Mouse (Mus musculus) cerebellum, adult 2 months (tissue): Measurements from ENCODE around the gene Iqcn.

ENCODE experiments used
- CTCF ChIP-seq: fragments of 200-500 bp; IDR thresholded peaks from 2 replicates; pipeline ENCODE4 v1.5.1; 2011; ENCODE audit warnings: low read depth, mild to moderate bottlenecking, control low read depth, low read length, moderate library complexity, borderline replicate concordance; ENCODE audit not compliant: insufficient read depth
- POLR2A ChIP-seq: fragments of 200-500 bp; IDR thresholded peaks from 2 replicates; pipeline ENCODE4 v1.6.1; 2011; ENCODE audit warnings: low read length, control low read depth, borderline replicate concordance; ENCODE audit not compliant: insufficient read depth

DNA sequence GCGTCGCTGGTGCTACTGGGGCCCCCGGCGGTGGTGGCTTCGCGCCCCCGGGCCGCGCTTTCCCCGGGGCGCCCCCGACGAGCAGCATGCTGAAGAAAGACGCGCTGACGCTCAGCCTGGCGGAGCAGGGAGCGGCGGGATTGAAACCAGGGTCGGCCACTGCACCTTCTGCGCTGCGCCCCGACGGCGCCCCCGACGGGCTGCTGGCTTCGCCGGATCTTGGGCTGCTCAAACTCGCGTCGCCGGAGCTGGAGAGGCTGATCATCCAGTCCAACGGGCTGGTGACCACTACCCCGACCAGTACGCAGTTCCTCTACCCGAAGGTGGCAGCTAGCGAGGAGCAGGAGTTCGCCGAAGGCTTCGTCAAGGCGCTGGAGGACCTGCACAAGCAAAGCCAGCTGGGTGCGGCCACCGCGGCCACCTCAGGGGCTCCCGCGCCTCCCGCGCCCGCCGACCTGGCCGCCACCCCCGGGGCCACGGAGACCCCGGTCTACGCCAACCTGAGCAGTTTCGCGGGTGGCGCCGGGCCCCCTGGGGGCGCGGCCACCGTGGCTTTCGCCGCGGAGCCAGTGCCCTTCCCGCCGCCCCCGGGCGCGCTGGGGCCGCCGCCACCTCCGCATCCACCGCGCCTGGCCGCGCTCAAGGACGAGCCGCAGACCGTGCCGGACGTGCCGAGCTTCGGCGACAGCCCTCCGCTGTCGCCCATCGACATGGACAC lies 4.0 kb upstream of the Iqcn start:
- TF ChIP-seq POLR2A (no peak), CTCF (no peak)
